Mouse (Mus musculus) CH12.LX (cell line): ENCODE results near the gene Olfr1441. TPM values are rescaled to one million over a fixed set of nuclear protein-coding genes. Genes with fewer than 3 reads are reported as not detected.

ENCODE experiments used
- DNase-seq: peaks from one replicate; pipeline ENCODE4 v3.0.0-alpha.2; 2013; ENCODE audit errors: extremely low read depth
- H3K27ac ChIP-seq: 2 replicates; pipeline ENCODE4 v1.5.1; 2012; ENCODE audit warnings: low read depth, mild to moderate bottlenecking, control low read depth, moderate library complexity; ENCODE audit not compliant: insufficient read depth
- H3K27me3 ChIP-seq: replicated peaks from 2 replicates; pipeline ENCODE3; 2012; ENCODE audit warnings: inconsistent platforms
- H3K36me3 ChIP-seq, 2 experiments: replicated peaks in 1 of 2; 2 replicates each; pipeline versions ENCODE3 to v1.6.1; 2012; ENCODE audit warnings: inconsistent platforms in 1 of 2, low read length in 1 of 2, mild to moderate bottlenecking in 1 of 2, mixed read lengths in 1 of 2, moderate library complexity in 1 of 2; ENCODE audit not compliant: control insufficient read depth in 1 of 2, insufficient read depth in 1 of 2
- H3K4me1 ChIP-seq, 2 experiments: 2 replicates each; pipeline ENCODE4 v1.6.1; 2012; ENCODE audit warnings: inconsistent platforms in 1 of 2, moderate library complexity in 1 of 2; ENCODE audit not compliant: insufficient read depth in 2 of 2, control insufficient read depth in 1 of 2
- H3K4me2 ChIP-seq: 2 replicates; pipeline ENCODE4 v1.6.1; 2012; ENCODE audit warnings: low read depth, mild to moderate bottlenecking, control low read depth; ENCODE audit not compliant: poor library complexity, insufficient read depth, severe bottlenecking
- H3K4me3 ChIP-seq, 3 experiments: fragments of 150-350 bp in 1 of 3; sonication (generic) in 1 of 3; replicated peaks in 1 of 3; 2 replicates each; pipeline versions ENCODE3 to v1.5.1; 2011 to 2012; ENCODE audit warnings: low read depth in 2 of 3, low read length in 2 of 3, mild to moderate bottlenecking in 2 of 3, moderate library complexity in 2 of 3, control low read depth in 1 of 3, improper control_type of control experiment in 1 of 3, inconsistent platforms in 1 of 3, mixed read lengths in 1 of 3; ENCODE audit not compliant: poor library complexity in 1 of 3
- H3K79me2 ChIP-seq: replicated peaks from 2 replicates; pipeline ENCODE4 v1.6.1; 2012; ENCODE audit warnings: mild to moderate bottlenecking, moderate library complexity; ENCODE audit not compliant: control insufficient read depth, poor library complexity, insufficient read depth, severe bottlenecking; ENCODE audit errors: extremely low read depth
- H3K9ac ChIP-seq: 2 replicates; pipeline ENCODE4 v1.6.1; 2012; ENCODE audit warnings: low read depth, mild to moderate bottlenecking, control low read depth, moderate library complexity; ENCODE audit not compliant: insufficient read depth
- H3K9me3 ChIP-seq: replicated peaks from 2 replicates; pipeline ENCODE3; 2012; ENCODE audit warnings: low read length, inconsistent platforms, mixed read lengths
- CTCF ChIP-seq, 2 experiments: IDR thresholded peaks in 1 of 2; conservative IDR thresholded peaks in 1 of 2; 2 replicates each; pipeline ENCODE4 v1.5.1; 2011 to 2012; ENCODE audit warnings: low read depth in 2 of 2, low read length in 2 of 2, improper control_type of control experiment in 1 of 2, inconsistent platforms in 1 of 2, mild to moderate bottlenecking in 1 of 2, moderate library complexity in 1 of 2
- ELF1 ChIP-seq: IDR thresholded peaks from 2 replicates; pipeline ENCODE4 v1.6.1; 2014; ENCODE audit warnings: low read depth, mild to moderate bottlenecking, inconsistent platforms, low read length, improper control_type of control experiment
- GABPA ChIP-seq: IDR thresholded peaks from 2 replicates; pipeline ENCODE4 v1.6.1; 2012; ENCODE audit warnings: low read depth, low read length, improper control_type of control experiment, inconsistent platforms; ENCODE audit not compliant: insufficient replicate concordance
- MEF2A ChIP-seq: IDR thresholded peaks from 2 replicates; pipeline ENCODE4 v1.6.1; 2014; ENCODE audit warnings: low read depth, mild to moderate bottlenecking, inconsistent platforms, low read length, improper control_type of control experiment, borderline replicate concordance
- MXI1 ChIP-seq: IDR thresholded peaks from 2 replicates; pipeline ENCODE4 v1.6.1; 2011; ENCODE audit warnings: mild to moderate bottlenecking, low read depth, low read length, improper control_type of control experiment
- MYC ChIP-seq: IDR thresholded peaks from 2 replicates; pipeline ENCODE4 v1.6.1; 2011; ENCODE audit warnings: low read depth, mild to moderate bottlenecking, improper control_type of control experiment, low read length
- NELFE ChIP-seq: IDR thresholded peaks from 2 replicates; pipeline ENCODE4 v1.6.1; 2011; ENCODE audit warnings: low read depth, low read length, improper control_type of control experiment
- PAX5 ChIP-seq: IDR thresholded peaks from 2 replicates; pipeline ENCODE4 v1.6.1; 2012; ENCODE audit warnings: low read length, inconsistent platforms, mixed read lengths
- RCOR1 ChIP-seq: conservative IDR thresholded peaks from 2 replicates; pipeline ENCODE4 v1.6.1; 2012; ENCODE audit warnings: low read depth, mild to moderate bottlenecking, inconsistent platforms, low read length, improper control_type of control experiment
- SMC3 ChIP-seq: IDR thresholded peaks from 2 replicates; pipeline ENCODE4 v1.6.1; 2011; ENCODE audit warnings: low read depth, low read length, improper control_type of control experiment
- TBP ChIP-seq: conservative IDR thresholded peaks from 2 replicates; pipeline ENCODE4 v1.6.1; 2011; ENCODE audit warnings: low read depth, low read length, improper control_type of control experiment
- USF1 ChIP-seq: IDR thresholded peaks from 2 replicates; pipeline ENCODE4 v1.6.1; 2014; ENCODE audit warnings: low read depth, mild to moderate bottlenecking, inconsistent platforms, low read length, improper control_type of control experiment
- ZC3H11A ChIP-seq: IDR thresholded peaks from 2 replicates; pipeline ENCODE4 v1.6.1; 2012; ENCODE audit warnings: low read depth, mild to moderate bottlenecking, inconsistent platforms, low read length, improper control_type of control experiment
- ZNF384 ChIP-seq: IDR thresholded peaks from 2 replicates; pipeline ENCODE4 v1.6.1; 2012; ENCODE audit warnings: low read depth, low read length, improper control_type of control experiment, inconsistent platforms
- dilution Hi-C: fragments of 300-500 bp; cut with MboI; formaldehyde crosslinking; loops from 2 replicates; pipeline ENCODE4 v1.14.3; 2020; ENCODE audit warnings: low sequenced_read_pairs; ENCODE audit not compliant: extremely low pct_unique_long_range_greater_than_20kb, extremely low pct_ligation_motif_present
- in situ Hi-C: fragments of 300-500 bp; cut with MboI; formaldehyde crosslinking; loops from 3 replicates; pipeline ENCODE4 v1.14.3; 2019; ENCODE audit warnings: low sequenced_read_pairs, low pct_ligation_motif_present, low pct_unique_long_range_greater_than_20kb, mixed read lengths
- polyA plus RNA-seq: library from polyadenylated mRNA; unstranded; fragments of >175 nt; gene quantifications from 2 replicates; pipeline ENCODE4 v1.2.1, GENCODE M21; 2012; ENCODE audit warnings: low read depth; ENCODE audit not compliant: insufficient read length
- total RNA-seq, 2 experiments: library from RNA; depleted of rRNA; stranded (reverse); fragments of 300-350 nt in 1 of 2; fragments of >200 nt in 1 of 2; gene quantifications; 2 replicates each; pipeline ENCODE4 v1.2.3; 2012 to 2014

The Olfr1441 gene
- 0.13 TPM in 1 of 2 replicates, not detected in the other for total RNA-seq (2012; rRNA removed)
- total RNA-seq (2014; rRNA removed): not detected in 2 replicates
- not detected in 2 replicates for polyA plus RNA-seq

- in situ Hi-C loops (no loop called here), dilution Hi-C loops (no loop called here)
- Histone ChIP-seq H3K27ac (no peak within 1 kb of the TSS), H3K36me3 (no peaks in the 10 kb centered on the region), H3K4me3 (no peak within 1 kb of the TSS), H3K9me3 (no peaks in the 10 kb centered on the region), H3K4me1 (no peaks in the 10 kb centered on the region), H3K4me2 (no peak within 1 kb of the TSS), H3K9ac (no peak within 1 kb of the TSS), H3K27me3 (no peaks in the 10 kb centered on the region), H3K79me2 (no peaks in the 10 kb centered on the region)
- TF ChIP-seq MYC (no peak), PAX5 (no peak), TBP (no peak), CTCF (conservative IDR thresholded peaks at IDR 0.05 in 1 of 2, IDR thresholded peaks at IDR 0.05 in 1 of 2; ENCODE audit: low read depth in 2 of 2, low read length in 2 of 2) (no peak), USF1 (no peak), MXI1 (no peak), ZNF384 (no peak)
- no peak for DNase-seq
Observed at GRCm38 (mm10) chr19:12417361-12417760, at the start of gene Olfr1441. Gene Olfr1441, plus strand, starts transcription at chr19:12417433.

GRCm38 (mm10) chr19:12373004-12373403 is 44.2 kb upstream of the Olfr1441 start:
- Histone ChIP-seq H3K36me3 (no peaks in the 10 kb centered on the region), H3K9ac (no peak overlapping the region), H3K27me3 (no peaks in the 10 kb centered on the region), H3K27ac (no peak overlapping the region), H3K4me3 (no peak overlapping the region)
- no peak for DNase-seq
- in situ Hi-C loops: no loop called here
- dilution Hi-C loops: no loop called here
- TF ChIP-seq SMC3: no peak
- TF ChIP-seq NELFE: no peak
- no peak for TF ChIP-seq USF1
- TF ChIP-seq, all 38 proteins: peak for 0
- H3K9me3 ChIP-seq: no peaks in the 10 kb centered on the region
- no peak overlapping the region for H3K4me2 ChIP-seq
- no peaks in the 10 kb centered on the region for H3K4me1 ChIP-seq
- no peaks in the 10 kb centered on the region for H3K79me2 ChIP-seq

- no peaks in the 10 kb centered on the region for H3K4me1 ChIP-seq
- no peak for TF ChIP-seq MXI1
- TF ChIP-seq RCOR1: no peak
- TF ChIP-seq TBP: no peak
- TF ChIP-seq MEF2A: no peak
- no peak for TF ChIP-seq ZC3H11A
- TF ChIP-seq GABPA: no peak
- TF ChIP-seq ELF1: no peak
- TF ChIP-seq MYC: no peak
- H3K9ac ChIP-seq: no peak overlapping the region
- no peaks in the 10 kb centered on the region for H3K79me2 ChIP-seq
- H3K4me2 ChIP-seq: no peak overlapping the region
- H3K4me3 ChIP-seq: no peak overlapping the region
- H3K27ac ChIP-seq: no peak overlapping the region
- no peak for DNase-seq
- no peaks in the 10 kb centered on the region for H3K9me3 ChIP-seq
- no peaks in the 10 kb centered on the region for H3K27me3 ChIP-seq
- in situ Hi-C loops (no loop called here), dilution Hi-C loops (no loop called here)
- H3K36me3 ChIP-seq: no peaks in the 10 kb centered on the region
Observed at GRCm38 (mm10) chr19:12374465-12375025, 42.7 kb upstream of the Olfr1441 start.
